Mouse (Mus musculus) embryonic fibroblast, embryonic 13.5 days (primary cell): Measurements from ENCODE around the gene 1700007K13Rik. TPM values are rescaled to one million over a fixed set of nuclear protein-coding genes. Genes with fewer than 3 reads are reported as not detected.

Experiments
- H3K27ac ChIP-seq: 2 replicates; pipeline ENCODE4 v1.5.1; 2012; ENCODE audit warnings: low read length, control low read depth, inconsistent platforms; ENCODE audit not compliant: insufficient read depth
- H3K4me1 ChIP-seq: 2 replicates; pipeline ENCODE4 v1.6.1; 2011; ENCODE audit warnings: low read length; ENCODE audit not compliant: control insufficient read depth, insufficient read depth
- H3K4me3 ChIP-seq: 2 replicates; pipeline ENCODE4 v1.5.1; 2011; ENCODE audit warnings: mild to moderate bottlenecking, control low read depth, low read length; ENCODE audit not compliant: insufficient read depth
- CTCF ChIP-seq: IDR thresholded peaks from 2 replicates; pipeline ENCODE4 v1.5.1; 2011; ENCODE audit warnings: mild to moderate bottlenecking, control low read depth, low read length, moderate library complexity, borderline replicate concordance; ENCODE audit not compliant: insufficient read depth
- POLR2A ChIP-seq: IDR thresholded peaks from 2 replicates; pipeline ENCODE4 v1.6.1; 2011; ENCODE audit warnings: low read depth, mild to moderate bottlenecking, control low read depth, low read length, moderate library complexity
- polyA plus RNA-seq: library from polyadenylated mRNA; stranded (reverse); fragments of >200 nt; gene quantifications from 2 replicates; pipeline ENCODE4 v1.2.4, GENCODE M21; 2011; ENCODE audit warnings: low read depth; ENCODE audit not compliant: missing spikeins, insufficient read length

The 1700007K13Rik gene
- polyA plus RNA-seq, 1 experiment, result 6.6 TPM

- Histone ChIP-seq H3K4me1 (no peaks in the 10 kb centered on the region), H3K27ac (no peak overlapping the region)
- TF ChIP-seq CTCF (no peak), POLR2A (no peak)
Observed at GRCm38 (mm10) chr2:28468486-28469225, 2.5 kb upstream of the 1700007K13Rik start.

DNA sequence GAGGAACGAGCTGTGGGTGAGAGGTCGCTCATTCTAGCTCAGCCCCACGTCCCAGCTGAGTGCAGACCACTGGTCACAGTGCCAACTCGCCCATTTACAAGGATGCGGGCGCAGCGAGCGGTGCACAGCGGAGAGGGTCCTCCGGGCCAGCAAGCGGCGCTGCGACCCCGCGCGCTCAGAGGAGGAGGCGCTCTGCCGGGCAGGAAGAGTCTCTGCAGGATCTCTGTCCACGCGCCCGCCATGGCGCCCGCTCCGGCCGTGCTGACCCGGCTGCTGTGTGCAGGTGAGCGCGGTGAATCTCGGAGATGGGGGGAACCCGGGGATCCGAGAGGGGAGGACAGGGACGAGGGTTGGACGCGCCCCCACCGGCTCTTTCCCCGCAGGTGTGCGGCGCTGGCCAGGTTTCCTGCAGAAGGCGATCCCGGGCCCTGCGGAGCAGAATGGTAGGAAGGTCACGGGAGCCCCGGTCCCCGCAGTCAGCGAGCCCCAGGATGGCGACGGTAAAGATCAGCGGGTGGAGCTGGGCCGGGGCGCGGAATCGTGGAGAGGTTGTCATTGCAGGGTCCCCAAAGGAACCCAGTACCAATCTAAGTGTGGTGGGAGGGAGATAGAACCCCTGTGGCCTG, 1.8 kb upstream of the 1700007K13Rik start, which contains the start of gene Mrps2:
Gene Mrps2, plus strand, starts transcription at position 207 of the 626 bp plus-strand sequence.
- H3K27ac ChIP-seq, result no peak within 1 kb of the TSS
- peak within 1 kb of the TSS; percentile 76 for H3K4me3 ChIP-seq
- TF ChIP-seq CTCF, result peak; percentile 77
- peak; percentile 90 for TF ChIP-seq POLR2A
- no peaks in the 10 kb centered on the region for H3K4me1 ChIP-seq

More at GRCm38 (mm10) chr2:28468486-28469225, 2.5 kb upstream of the 1700007K13Rik start:
- H3K4me3 ChIP-seq, result peak overlapping the region; percentile 76

DNA sequence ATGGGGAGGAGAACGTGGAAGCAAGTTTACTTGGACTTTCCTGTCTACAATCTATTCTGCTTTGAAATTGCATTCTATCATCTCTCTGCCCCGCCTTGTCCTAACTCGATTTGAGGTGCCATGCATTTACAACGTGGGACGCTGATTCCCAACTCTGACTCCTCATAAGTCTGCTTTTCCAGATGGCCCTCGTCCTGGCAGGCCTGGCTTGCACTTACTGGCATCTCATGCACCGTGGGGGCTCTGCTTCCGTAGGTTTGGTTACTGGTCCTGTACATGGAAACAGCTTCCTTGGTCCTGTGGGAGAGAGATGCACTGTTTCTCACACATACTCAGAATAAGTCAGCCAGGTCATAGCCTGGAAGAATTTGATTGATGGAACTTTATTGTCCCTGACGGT, 1.2 kb downstream of the 1700007K13Rik start:
- H3K4me3 ChIP-seq, result no peak overlapping the region
- no peaks in the 10 kb centered on the region for H3K4me1 ChIP-seq
- no peak overlapping the region for H3K27ac ChIP-seq
- TF ChIP-seq CTCF (no peak), POLR2A (no peak)

DNA sequence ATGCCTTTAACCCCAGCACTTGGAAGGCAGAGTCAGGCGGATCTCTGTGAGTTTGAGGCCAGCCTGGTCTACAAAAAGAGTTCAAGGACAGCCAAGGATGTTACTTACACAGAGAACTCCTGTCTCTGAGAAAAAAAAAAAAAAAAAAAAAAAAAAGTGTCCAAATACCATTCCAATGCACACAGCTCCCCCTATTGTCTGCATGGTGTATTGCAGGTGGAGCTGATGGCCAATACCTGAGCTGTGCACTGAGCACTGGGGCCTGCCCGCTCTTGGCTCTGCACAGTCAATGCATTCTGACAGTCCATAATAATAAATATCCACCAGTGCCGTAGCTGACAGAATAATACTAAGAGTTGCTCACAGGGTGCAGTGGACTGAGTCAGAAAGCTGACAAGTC, 2.2 kb downstream of the 1700007K13Rik start:
- no peak overlapping the region for H3K27ac ChIP-seq
- no peaks in the 10 kb centered on the region for H3K4me1 ChIP-seq
- TF ChIP-seq POLR2A, result no peak
- peak; percentile 42; the same call in 1 of the 2 replicates for TF ChIP-seq CTCF
- H3K4me3 ChIP-seq, result no peak overlapping the region

GRCm38 (mm10) chr2:28456616-28457015, 9.5 kb downstream of the 1700007K13Rik start:
- Histone ChIP-seq H3K27ac (no peak overlapping the region), H3K4me1 (no peaks in the 10 kb centered on the region), H3K4me3 (no peak overlapping the region)
- TF ChIP-seq POLR2A (no peak), CTCF (no peak)

DNA sequence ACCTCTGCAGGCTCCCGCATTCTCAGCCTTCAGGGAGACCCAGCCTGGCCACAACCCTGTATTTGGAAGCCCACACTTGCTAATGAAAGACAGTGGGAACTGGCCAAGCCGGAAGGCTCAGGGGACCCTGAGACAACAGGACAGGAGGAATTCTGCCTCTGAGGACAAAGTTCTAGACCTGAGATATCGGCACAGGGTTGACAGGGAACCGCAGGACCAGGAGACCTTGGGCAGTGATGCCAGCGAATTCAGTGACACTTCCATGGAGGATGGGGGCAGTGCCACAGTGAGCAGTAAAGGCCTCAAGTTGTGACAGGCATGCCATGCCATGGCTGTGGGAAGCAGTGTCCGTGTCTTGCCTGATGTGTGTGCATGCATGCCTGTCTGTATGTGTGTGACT, 12.6 kb downstream of the 1700007K13Rik start:
- Histone ChIP-seq H3K27ac (no peak overlapping the region), H3K4me1 (no peaks in the 10 kb centered on the region), H3K4me3 (no peak overlapping the region)
- TF ChIP-seq POLR2A (no peak), CTCF (no peak)

DNA sequence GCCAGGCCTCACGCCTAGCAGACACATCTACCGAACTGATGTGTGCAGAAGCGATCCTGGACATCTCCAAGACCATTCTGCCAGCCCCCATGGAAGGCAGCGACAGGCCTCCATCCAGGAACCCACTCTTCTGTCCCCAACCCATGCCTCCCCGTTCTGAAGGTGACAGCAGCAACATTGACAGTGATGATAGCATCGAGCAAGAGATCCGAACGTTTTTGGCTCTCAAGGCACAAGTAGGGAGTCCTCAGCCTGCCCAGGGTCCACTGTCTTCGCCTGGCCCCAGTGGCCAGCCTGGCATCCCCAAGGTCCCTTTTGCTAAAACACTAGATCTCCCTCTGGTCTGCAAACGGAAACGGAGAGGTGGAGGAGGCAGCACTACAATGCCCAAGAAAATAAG, 14.5 kb downstream of the 1700007K13Rik start:
- no peak overlapping the region for H3K4me3 ChIP-seq
- H3K27ac ChIP-seq, result no peak overlapping the region
- TF ChIP-seq POLR2A (no peak), CTCF (no peak)
- no peaks in the 10 kb centered on the region for H3K4me1 ChIP-seq

GRCm38 (mm10) chr2:28447315-28447670, 18.8 kb downstream of the 1700007K13Rik start:
- H3K4me1 ChIP-seq, result no peaks in the 10 kb centered on the region
- peak overlapping the region; percentile 38 for H3K4me3 ChIP-seq
- no peak overlapping the region for H3K27ac ChIP-seq
- no peak for TF ChIP-seq CTCF
- TF ChIP-seq POLR2A, result no peak

- TF ChIP-seq CTCF (no peak), POLR2A (no peak)
- Histone ChIP-seq H3K4me1 (no peaks in the 10 kb centered on the region), H3K27ac (no peak within 1 kb of the TSS), H3K4me3 (peak within 1 kb of the TSS; percentile 38)
Observed at GRCm38 (mm10) chr2:28446515-28447314, 19.4 kb downstream of the 1700007K13Rik start, which contains the start of gene Ppp1r26. Ppp1r26 (plus strand) TSS chr2:28446800.

- TF ChIP-seq CTCF (no peak), POLR2A (no peak)
- H3K4me1 ChIP-seq, result no peaks in the 10 kb centered on the region
- no peak overlapping the region for H3K27ac ChIP-seq
- H3K4me3 ChIP-seq, result peak overlapping the region; percentile 38
Observed at GRCm38 (mm10) chr2:28446181-28446514, 20.0 kb downstream of the 1700007K13Rik start.
